Mouse (Mus musculus): Measurements from ENCODE around the gene Nfe2l2.

The Nfe2l2 gene

GRCm38 (mm10) chr2:75704234-75705161 is at the start of gene Nfe2l2:
Gene Nfe2l2, minus strand, starts transcription at chr2:75704641.
- DNase-seq (ENCODE audit: low spot score in 2 of 2): peak; percentile 99 to 100

- no peak for DNase-seq (ENCODE audit: low spot score in 2 of 2)
Observed at GRCm38 (mm10) chr2:75752306-75753175, 48.1 kb upstream of the Nfe2l2 start.

GRCm38 (mm10) chr2:75751896-75752295 is 47.5 kb upstream of the Nfe2l2 start:
- DNase-seq (ENCODE audit: low spot score in 2 of 2): no peak

GRCm38 (mm10) chr2:75750869-75751268 is 46.4 kb upstream of the Nfe2l2 start:
- no peak for DNase-seq (ENCODE audit: low spot score in 2 of 2)

- DNase-seq (ENCODE audit: low spot score in 2 of 2): no peak
Observed at GRCm38 (mm10) chr2:75750043-75750718, 45.7 kb upstream of the Nfe2l2 start.

GRCm38 (mm10) chr2:75748841-75749240 is 44.4 kb upstream of the Nfe2l2 start:
- no peak for DNase-seq (ENCODE audit: low spot score in 2 of 2)

GRCm38 (mm10) chr2:75737006-75737503 is 32.6 kb upstream of the Nfe2l2 start:
- DNase-seq (ENCODE audit: low spot score in 2 of 2): no peak

- no peak for DNase-seq (ENCODE audit: low spot score in 2 of 2)
Observed at GRCm38 (mm10) chr2:75734196-75734865, 29.9 kb upstream of the Nfe2l2 start.

GRCm38 (mm10) chr2:75733177-75733576 is 28.7 kb upstream of the Nfe2l2 start:
- no peak for DNase-seq (ENCODE audit: low spot score in 2 of 2)

- DNase-seq (ENCODE audit: low spot score in 2 of 2): no peak
Observed at GRCm38 (mm10) chr2:75731929-75732328, 27.5 kb upstream of the Nfe2l2 start.

GRCm38 (mm10) chr2:75731233-75731651 is 26.8 kb upstream of the Nfe2l2 start:
- DNase-seq (ENCODE audit: low spot score in 2 of 2): no peak

GRCm38 (mm10) chr2:75730052-75730451 is 25.6 kb upstream of the Nfe2l2 start:
- DNase-seq (ENCODE audit: low spot score in 2 of 2): no peak

- DNase-seq (ENCODE audit: low spot score in 2 of 2): no peak
Observed at GRCm38 (mm10) chr2:75724863-75725445, 20.5 kb upstream of the Nfe2l2 start.

- DNase-seq (ENCODE audit: low spot score in 2 of 2): no peak
Observed at GRCm38 (mm10) chr2:75723481-75723880, 19.0 kb upstream of the Nfe2l2 start.

GRCm38 (mm10) chr2:75722893-75723292 is 18.5 kb upstream of the Nfe2l2 start:
- no peak for DNase-seq (ENCODE audit: low spot score in 2 of 2)

GRCm38 (mm10) chr2:75720236-75721027 is 16.0 kb upstream of the Nfe2l2 start:
- DNase-seq (ENCODE audit: low spot score in 2 of 2): no peak

GRCm38 (mm10) chr2:75719331-75719869 is 15.0 kb upstream of the Nfe2l2 start:
- no peak for DNase-seq (ENCODE audit: low spot score in 2 of 2)

GRCm38 (mm10) chr2:75716046-75717016 is 11.9 kb upstream of the Nfe2l2 start:
- no peak for DNase-seq (ENCODE audit: low spot score in 2 of 2)

Data from spleen, postnatal 4 days (tissue).